Comparison of ENCODE assay signal across 16 mouse cellular contexts in genomic region chr9:72217296-72218028, GRCm38 (mm10). TPM values are rescaled to one million over a fixed set of nuclear protein-coding genes. Genes with fewer than 3 reads are reported as not detected.
DNase-seq lines count a peak whose midpoint lies in the region; ATAC-seq and TF ChIP-seq lines count a peak whose summit lies in the region.
"Had no signal": no experiment of that assay in that cellular context is flagged by ENCODE, and none has a peak within 500 bp of the region (broad histone marks: within the 10 kb centered on the region; RNA-seq: fewer than 3 reads in every experiment).

No protein-coding gene starts in this region.

- no peaks in the 10 kb centered on the region for H3K36me3 ChIP-seq in C2C12 (ENCODE audit: control insufficient read depth, insufficient read depth)
- H3K36me3 ChIP-seq in limb, embryonic 12.5 days, result no peaks in the 10 kb centered on the region
- H3K36me3 ChIP-seq: embryonic facial prominence, embryonic 13.5 days; lung, embryonic 15.5 days had no signal

- no peak overlapping the region for H3K9ac ChIP-seq in limb, embryonic 12.5 days (replicated peaks)
- H3K9ac ChIP-seq: embryonic facial prominence, embryonic 13.5 days; lung, embryonic 15.5 days had no signal

- TF ChIP-seq CTCF in layer of hippocampus, adult 2 months (conservative IDR thresholded peaks at IDR 0.05), result peak; percentile 29; the same call in 1 of the 2 replicates
- TF ChIP-seq CTCF in C2C12 (IDR thresholded peaks at IDR 0.05; ENCODE audit: control insufficient read depth, insufficient read depth, insufficient read length), result no peak

- no peaks in the 10 kb centered on the region for H3K9me3 ChIP-seq in limb, embryonic 12.5 days
- H3K9me3 ChIP-seq: embryonic facial prominence, embryonic 13.5 days; lung, embryonic 15.5 days had no signal

- no peak overlapping the region for H3K27ac ChIP-seq in layer of hippocampus, adult 2 months
- H3K27ac ChIP-seq in limb, embryonic 12.5 days, result 0 out of 2 replicates have a peak overlapping the region, but pooled peaks have one; percentile 31
- H3K27ac ChIP-seq: embryonic facial prominence, embryonic 13.5 days; lung, embryonic 15.5 days had no signal

- no peak for ATAC-seq in limb, embryonic 12.5 days (ENCODE audit: insufficient number of reproducible peaks, insufficient read depth, low FRiP score, low TSS enrichment, low read depth)
- ATAC-seq: forebrain, embryonic 16.5 days had no signal

- H3K79me2 ChIP-seq in C2C12 (ENCODE audit: control insufficient read depth, insufficient read depth), result no peaks in the 10 kb centered on the region

- no peak for DNase-seq in layer of hippocampus, adult 2 months (ENCODE audit: low spot score in 2 of 2)
- DNase-seq in layer of hippocampus, postnatal 25 days (ENCODE audit: extremely low spot score in 1 of 2, low spot score in 1 of 2), result no peak
- DNase-seq in ZHBTc4 (ENCODE audit: low read depth, low spot score), result peak; percentile 78
- DNase-seq in urinary bladder, postnatal 14 days (ENCODE audit: low spot score), result no peak
- no peak for DNase-seq in embryo, embryonic 11 days
- DNase-seq in spleen, adult 12 weeks (ENCODE audit: low spot score), result no peak
- DNase-seq: adrenal gland, postnatal 36 days; cerebellum, adult 18-20 months; heart, postnatal 10 days; kidney, adult 11 months; right cerebral cortex, adult 18-20 months had no signal

- peak overlapping the region; percentile 46 for H3ac ChIP-seq in C2C12 (ENCODE audit: control insufficient read depth, insufficient read length, low read depth)

- H3K27me3 ChIP-seq in C2C12 (ENCODE audit: control insufficient read depth, insufficient read depth, insufficient read length), result no peaks in the 10 kb centered on the region
- H3K27me3 ChIP-seq in limb, embryonic 12.5 days, result no peaks in the 10 kb centered on the region
- H3K27me3 ChIP-seq: embryonic facial prominence, embryonic 13.5 days; lung, embryonic 15.5 days had no signal

- no peak overlapping the region for H3K4me3 ChIP-seq in layer of hippocampus, adult 2 months
- H3K4me3 ChIP-seq in C2C12 (ENCODE audit: insufficient read depth, poor library complexity, severe bottlenecking), result no peak overlapping the region
- no peak overlapping the region for H3K4me3 ChIP-seq in limb, embryonic 12.5 days (replicated peaks)
- H3K4me3 ChIP-seq: embryonic facial prominence, embryonic 13.5 days; lung, embryonic 15.5 days had no signal

- no peak overlapping the region for H3K4me2 ChIP-seq in limb, embryonic 12.5 days
- H3K4me2 ChIP-seq: embryonic facial prominence, embryonic 13.5 days; lung, embryonic 15.5 days had no signal

- 48% methylated on average over 11 of the region's 11 CpGs for WGBS in limb, embryonic 12.5 days

- H3K4me1 ChIP-seq in limb, embryonic 12.5 days (replicated peaks), result peaks cover 4% of the 10 kb centered on the region; the same call in 1 of the 2 replicates
- H3K4me1 ChIP-seq: lung, embryonic 15.5 days had no signal

- H3K79me3 ChIP-seq in C2C12 (ENCODE audit: low read depth), result no peaks in the 10 kb centered on the region

TF ChIP-seq in C2C12, 6 proteins besides CTCF, POLR2A, EP300 and RAD21:
- TF ChIP-seq MYOD1 (IDR thresholded peaks at IDR 0.05; ENCODE audit: control insufficient read depth, insufficient read length, low read depth) (peak; percentile 100), MAX (IDR thresholded peaks at IDR 0.05) (no peak)

RNA-seq across cellular contexts. Expression of gene Zfp280d, which starts 57.2 kb away (rescaled TPM):
- total RNA-seq in layer of hippocampus, adult 2 months (2021), result 10 to 100 TPM; 50.5 to 56.2 TPM
- total RNA-seq in layer of hippocampus, postnatal 25 days (2021), result 10 to 100 TPM; 42.3 to 54.1 TPM
- polyA plus RNA-seq in C2C12 (2012; fragmentation: generic; extraction: Trizol), result 4.7 TPM
- polyA plus RNA-seq in limb, embryonic 12.5 days (2016; fragmentation: Nextera tagmentation; extraction: Ambion mirVana), result 58.1 and 58.9 TPM in 2 replicates
